ENCODE assay signal across 11 mouse cellular contexts in genomic region chr5:75829850-75830625, GRCm38 (mm10).
DNase-seq lines count a peak whose midpoint lies in the region; ATAC-seq and TF ChIP-seq lines count a peak whose summit lies in the region.
"Had no signal": no experiment of that assay in that cellular context is flagged by ENCODE, and none has a peak within 500 bp of the region (broad histone marks: within the 10 kb centered on the region; RNA-seq: fewer than 3 reads in every experiment).

No protein-coding gene starts in this region.

- 0 out of 2 replicates have a peak, but pooled peaks cover 7% of the 10 kb centered on the region for H3K4me1 ChIP-seq in forebrain, embryonic 13.5 days
- H3K4me1 ChIP-seq in forebrain, embryonic 10.5 days = peaks cover 9% of the 10 kb centered on the region
- H3K4me1 ChIP-seq in lung, postnatal 0 days (ENCODE audit: insufficient read depth, low read depth, low read length) = peaks cover 10% of the 10 kb centered on the region; the same call in 1 of the 2 replicates
- peaks cover 3% of the 10 kb centered on the region; the same call in 1 of the 2 replicates for H3K4me1 ChIP-seq in intestine, postnatal 0 days (replicated peaks; ENCODE audit: control insufficient read depth, insufficient read depth, low read length)
- H3K4me1 ChIP-seq: midbrain, embryonic 12.5 days had no signal

- no peak overlapping the region for H3K4me3 ChIP-seq in forebrain, embryonic 13.5 days
- H3K4me3 ChIP-seq in forebrain, embryonic 10.5 days = no peak overlapping the region
- H3K4me3 ChIP-seq in lung, postnatal 0 days (ENCODE audit: low read depth, low read length) = no peak overlapping the region
- H3K4me3 ChIP-seq in intestine, postnatal 0 days (ENCODE audit: low read depth, low read length) = no peak overlapping the region
- H3K4me3 ChIP-seq: midbrain, embryonic 12.5 days had no signal

- no peaks in the 10 kb centered on the region for H3K9me3 ChIP-seq in forebrain, embryonic 13.5 days (replicated peaks)
- H3K9me3 ChIP-seq in forebrain, embryonic 10.5 days = no peaks in the 10 kb centered on the region
- H3K9me3 ChIP-seq in lung, postnatal 0 days (ENCODE audit: low read length) = no peaks in the 10 kb centered on the region
- H3K9me3 ChIP-seq in intestine, postnatal 0 days (ENCODE audit: control insufficient read depth) = no peaks in the 10 kb centered on the region
- H3K9me3 ChIP-seq: midbrain, embryonic 12.5 days had no signal

- no peak for DNase-seq in forebrain, embryonic 10.5 days (ENCODE audit: extremely low spot score, low spot score)
- peak; percentile 46 for DNase-seq in lung, postnatal 0 days (ENCODE audit: low spot score)
- no peak for DNase-seq in lung, postnatal 25 days (ENCODE audit: low spot score)
- DNase-seq in thymus, postnatal 10 days (ENCODE audit: low spot score in 2 of 2) = peak; percentile 27 to 29
- DNase-seq in cerebellum, adult 11 months = no peak
- no peak for DNase-seq in adrenal gland, adult 8-10 months
- DNase-seq: adrenal gland, postnatal 10 days; right cerebral cortex, postnatal 25 days had no signal

- no peaks in the 10 kb centered on the region for H3K36me3 ChIP-seq in forebrain, embryonic 13.5 days (ENCODE audit: poor library complexity, severe bottlenecking)
- no peaks in the 10 kb centered on the region for H3K36me3 ChIP-seq in forebrain, embryonic 10.5 days (replicated peaks)
- no peaks in the 10 kb centered on the region for H3K36me3 ChIP-seq in lung, postnatal 0 days (ENCODE audit: insufficient read depth, low read length)
- H3K36me3 ChIP-seq in intestine, postnatal 0 days (ENCODE audit: control insufficient read depth, insufficient read depth) = no peaks in the 10 kb centered on the region
- H3K36me3 ChIP-seq: midbrain, embryonic 12.5 days had no signal

- H3K4me2 ChIP-seq in forebrain, embryonic 13.5 days = no peak overlapping the region
- no peak overlapping the region for H3K4me2 ChIP-seq in lung, postnatal 0 days (replicated peaks; ENCODE audit: low read depth, low read length)
- H3K4me2 ChIP-seq in intestine, postnatal 0 days (replicated peaks; ENCODE audit: low read depth) = no peak overlapping the region
- H3K4me2 ChIP-seq: midbrain, embryonic 12.5 days had no signal

- ATAC-seq in forebrain, embryonic 13.5 days = 0 out of 2 replicates have a peak, but pooled peaks have one; percentile 38
- no peak for ATAC-seq in lung, postnatal 0 days
- ATAC-seq in intestine, postnatal 0 days = peak; percentile 75

- H3K27ac ChIP-seq in forebrain, embryonic 13.5 days = no peak overlapping the region
- no peak overlapping the region for H3K27ac ChIP-seq in forebrain, embryonic 10.5 days
- no peak overlapping the region for H3K27ac ChIP-seq in lung, postnatal 0 days (ENCODE audit: low read length)
- no peak overlapping the region for H3K27ac ChIP-seq in intestine, postnatal 0 days (ENCODE audit: low read depth, low read length)
- H3K27ac ChIP-seq: midbrain, embryonic 12.5 days had no signal

- 54% methylated on average over 6 of the region's 6 CpGs for WGBS in forebrain, embryonic 13.5 days
- WGBS in forebrain, embryonic 10.5 days = 49% methylated on average over 6 of the region's 6 CpGs
- 36% methylated on average over 6 of the region's 6 CpGs for WGBS in lung, postnatal 0 days
- WGBS in intestine, postnatal 0 days = 33% methylated on average over 6 of the region's 6 CpGs

- H3K9ac ChIP-seq in forebrain, embryonic 13.5 days = no peak overlapping the region
- no peak overlapping the region for H3K9ac ChIP-seq in lung, postnatal 0 days (replicated peaks; ENCODE audit: low read depth)
- H3K9ac ChIP-seq in intestine, postnatal 0 days (ENCODE audit: low read depth, low read length) = no peak overlapping the region
- H3K9ac ChIP-seq: midbrain, embryonic 12.5 days had no signal

- no peak for TF ChIP-seq EP300 in lung, postnatal 0 days (IDR thresholded peaks at IDR 0.05)

- H3K27me3 ChIP-seq in forebrain, embryonic 13.5 days = no peaks in the 10 kb centered on the region
- no peaks in the 10 kb centered on the region for H3K27me3 ChIP-seq in forebrain, embryonic 10.5 days (ENCODE audit: poor library complexity, severe bottlenecking)
- no peaks in the 10 kb centered on the region for H3K27me3 ChIP-seq in lung, postnatal 0 days (replicated peaks; ENCODE audit: insufficient read depth, low read length)
- no peaks in the 10 kb centered on the region for H3K27me3 ChIP-seq in intestine, postnatal 0 days (replicated peaks; ENCODE audit: control insufficient read depth, insufficient read depth, low read length)
- H3K27me3 ChIP-seq: midbrain, embryonic 12.5 days had no signal

- TF ChIP-seq CTCF in lung, postnatal 0 days (IDR thresholded peaks at IDR 0.05) = no peak
- no peak for TF ChIP-seq CTCF in intestine, postnatal 0 days (IDR thresholded peaks at IDR 0.05; ENCODE audit: low read depth)

Comparison
In these comparisons a context has a peak if more than half of its experiments do, and no peak if none do; other contexts are left out.
1. DNase-seq: peak in lung, postnatal 0 days (single experiment) and thymus, postnatal 10 days (2 of 2); none in forebrain, embryonic 10.5 days (single experiment), lung, postnatal 25 days (single experiment), cerebellum, adult 11 months (single experiment) and adrenal gland, adult 8-10 months (single experiment).